Comparison of ENCODE assay signal across 11 mouse cellular contexts in the genomic region with DNA sequence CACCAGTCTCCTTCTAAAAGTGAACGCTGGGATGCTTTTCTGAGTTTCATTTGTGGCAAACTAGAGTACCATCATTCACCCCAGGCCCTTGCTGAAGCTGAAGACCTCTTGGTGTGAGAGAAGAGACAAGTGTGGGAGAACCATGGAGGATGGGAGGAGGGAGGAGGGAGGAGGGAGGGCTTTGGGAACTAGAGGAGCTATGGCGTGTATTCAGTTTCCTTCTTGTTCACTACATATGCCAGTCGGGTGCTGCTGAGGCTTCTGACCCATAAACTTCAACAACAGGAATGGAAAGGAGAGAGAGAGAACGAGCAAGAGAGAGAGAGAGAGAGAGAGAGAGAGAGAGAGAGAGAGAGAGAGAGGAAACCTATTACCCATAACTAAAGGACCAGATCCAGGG.
DNase-seq lines count a peak whose midpoint lies in the region; ATAC-seq lines count a peak whose summit lies in the region.
"Had no signal": no experiment of that assay in that cellular context is flagged by ENCODE, and none has a peak within 500 bp of the region (broad histone marks: within the 10 kb centered on the region; RNA-seq: fewer than 3 reads in every experiment).

No protein-coding gene starts in this region.

- H3K4me1 ChIP-seq in hindbrain, embryonic 15.5 days (replicated peaks) = peaks cover 11% of the 10 kb centered on the region
- 0 out of 2 replicates have a peak, but pooled peaks cover 8% of the 10 kb centered on the region for H3K4me1 ChIP-seq in hindbrain, embryonic 12.5 days
- H3K4me1 ChIP-seq in midbrain, embryonic 16.5 days (ENCODE audit: control insufficient read depth, insufficient read depth, low read length) = peaks cover 7% of the 10 kb centered on the region; the same call in 1 of the 2 replicates
- peaks cover 9% of the 10 kb centered on the region for H3K4me1 ChIP-seq in midbrain, embryonic 10.5 days
- H3K4me1 ChIP-seq in forebrain, embryonic 16.5 days (replicated peaks; ENCODE audit: control insufficient read depth, insufficient read depth, low read length) = peaks cover 17% of the 10 kb centered on the region
- peaks cover 2% of the 10 kb centered on the region; the same call in 1 of the 2 replicates for H3K4me1 ChIP-seq in neural tube, embryonic 14.5 days (ENCODE audit: control insufficient read depth, insufficient read depth, low read length)

- WGBS in hindbrain, embryonic 15.5 days = 70% methylated on average over 4 of the region's 4 CpGs
- 88% methylated on average over 4 of the region's 4 CpGs for WGBS in hindbrain, embryonic 12.5 days
- WGBS in midbrain, embryonic 16.5 days = 65% methylated on average over 4 of the region's 4 CpGs
- 82% methylated on average over 4 of the region's 4 CpGs for WGBS in midbrain, embryonic 10.5 days
- 45% methylated on average over 4 of the region's 4 CpGs for WGBS in forebrain, embryonic 16.5 days
- 69% methylated on average over 4 of the region's 4 CpGs for WGBS in neural tube, embryonic 14.5 days

- peak overlapping the region; percentile 65 for H3K27ac ChIP-seq in hindbrain, embryonic 15.5 days (replicated peaks)
- H3K27ac ChIP-seq in hindbrain, embryonic 12.5 days = no peak overlapping the region
- H3K27ac ChIP-seq in midbrain, embryonic 16.5 days (ENCODE audit: low read length) = peak overlapping the region; percentile 39
- H3K27ac ChIP-seq in midbrain, embryonic 10.5 days (replicated peaks) = no peak overlapping the region
- peak overlapping the region; percentile 76 for H3K27ac ChIP-seq in forebrain, embryonic 16.5 days (ENCODE audit: low read length)
- peak overlapping the region; percentile 55; the same call in 1 of the 2 replicates for H3K27ac ChIP-seq in neural tube, embryonic 14.5 days (ENCODE audit: low read depth, low read length)
- H3K27ac ChIP-seq: liver, embryonic 14.5 days; lung, embryonic 15.5 days had no signal

- H3K9ac ChIP-seq in hindbrain, embryonic 15.5 days = no peak overlapping the region
- H3K9ac ChIP-seq in hindbrain, embryonic 12.5 days = no peak overlapping the region
- no peak overlapping the region for H3K9ac ChIP-seq in midbrain, embryonic 16.5 days (ENCODE audit: low read depth, low read length)
- no peak overlapping the region for H3K9ac ChIP-seq in forebrain, embryonic 16.5 days (replicated peaks; ENCODE audit: low read depth, low read length)
- no peak overlapping the region for H3K9ac ChIP-seq in neural tube, embryonic 14.5 days (replicated peaks; ENCODE audit: low read depth, low read length)
- H3K9ac ChIP-seq: liver, embryonic 14.5 days; lung, embryonic 15.5 days had no signal

- DNase-seq in midbrain, embryonic 10.5 days (ENCODE audit: low spot score) = no peak
- DNase-seq in gastrocnemius, postnatal 36 days = no peak
- no peak for DNase-seq in right cerebral cortex, postnatal 10 days (ENCODE audit: low spot score in 2 of 2)
- DNase-seq: thymus, postnatal 4 days had no signal

- H3K4me2 ChIP-seq in hindbrain, embryonic 15.5 days = no peak overlapping the region
- no peak overlapping the region for H3K4me2 ChIP-seq in hindbrain, embryonic 12.5 days (replicated peaks)
- no peak overlapping the region for H3K4me2 ChIP-seq in midbrain, embryonic 16.5 days (ENCODE audit: low read length)
- no peak overlapping the region for H3K4me2 ChIP-seq in forebrain, embryonic 16.5 days (ENCODE audit: low read length)
- H3K4me2 ChIP-seq in neural tube, embryonic 14.5 days (ENCODE audit: low read depth, low read length) = no peak overlapping the region
- H3K4me2 ChIP-seq: lung, embryonic 15.5 days had no signal

- no peaks in the 10 kb centered on the region for H3K36me3 ChIP-seq in hindbrain, embryonic 15.5 days
- no peaks in the 10 kb centered on the region for H3K36me3 ChIP-seq in hindbrain, embryonic 12.5 days
- no peaks in the 10 kb centered on the region for H3K36me3 ChIP-seq in midbrain, embryonic 16.5 days (ENCODE audit: control insufficient read depth, insufficient read depth, low read length)
- no peaks in the 10 kb centered on the region for H3K36me3 ChIP-seq in midbrain, embryonic 10.5 days
- no peaks in the 10 kb centered on the region for H3K36me3 ChIP-seq in forebrain, embryonic 16.5 days (ENCODE audit: control insufficient read depth, insufficient read depth)
- H3K36me3 ChIP-seq in neural tube, embryonic 14.5 days (ENCODE audit: control insufficient read depth, insufficient read depth, low read length) = no peaks in the 10 kb centered on the region
- H3K36me3 ChIP-seq: lung, embryonic 15.5 days had no signal

- intact Hi-C loops in gastrocnemius, postnatal 36 days (cut with DNase I) = no loop called here

- no peaks in the 10 kb centered on the region for H3K9me3 ChIP-seq in hindbrain, embryonic 15.5 days
- no peaks in the 10 kb centered on the region for H3K9me3 ChIP-seq in hindbrain, embryonic 12.5 days (replicated peaks)
- H3K9me3 ChIP-seq in midbrain, embryonic 16.5 days (replicated peaks; ENCODE audit: control insufficient read depth, low read length, poor library complexity, severe bottlenecking) = no peaks in the 10 kb centered on the region
- no peaks in the 10 kb centered on the region for H3K9me3 ChIP-seq in midbrain, embryonic 10.5 days (replicated peaks)
- H3K9me3 ChIP-seq in forebrain, embryonic 16.5 days (ENCODE audit: control insufficient read depth, low read length) = no peaks in the 10 kb centered on the region
- H3K9me3 ChIP-seq in neural tube, embryonic 14.5 days (ENCODE audit: control insufficient read depth, low read length) = no peaks in the 10 kb centered on the region
- H3K9me3 ChIP-seq: lung, embryonic 15.5 days had no signal

- ATAC-seq in hindbrain, embryonic 15.5 days (ENCODE audit: low FRiP score, low read depth) = no peak
- no peak for ATAC-seq in hindbrain, embryonic 12.5 days (ENCODE audit: low FRiP score)
- ATAC-seq in midbrain, embryonic 16.5 days = no peak
- ATAC-seq in forebrain, embryonic 16.5 days = peak; percentile 51
- no peak for ATAC-seq in neural tube, embryonic 14.5 days (ENCODE audit: low read depth)

- no peak overlapping the region for H3K4me3 ChIP-seq in hindbrain, embryonic 15.5 days
- H3K4me3 ChIP-seq in hindbrain, embryonic 12.5 days = no peak overlapping the region
- no peak overlapping the region for H3K4me3 ChIP-seq in midbrain, embryonic 16.5 days (ENCODE audit: low read depth, low read length)
- H3K4me3 ChIP-seq in midbrain, embryonic 10.5 days = no peak overlapping the region
- no peak overlapping the region for H3K4me3 ChIP-seq in forebrain, embryonic 16.5 days (replicated peaks; ENCODE audit: low read length)
- no peak overlapping the region for H3K4me3 ChIP-seq in neural tube, embryonic 14.5 days (ENCODE audit: low read depth, low read length)
- H3K4me3 ChIP-seq: lung, embryonic 15.5 days had no signal

- no peaks in the 10 kb centered on the region for H3K27me3 ChIP-seq in hindbrain, embryonic 15.5 days
- H3K27me3 ChIP-seq in hindbrain, embryonic 12.5 days = no peaks in the 10 kb centered on the region
- no peaks in the 10 kb centered on the region for H3K27me3 ChIP-seq in midbrain, embryonic 16.5 days (ENCODE audit: control insufficient read depth, insufficient read depth, low read depth, low read length)
- no peaks in the 10 kb centered on the region for H3K27me3 ChIP-seq in midbrain, embryonic 10.5 days (ENCODE audit: low read depth, poor library complexity, severe bottlenecking)
- H3K27me3 ChIP-seq in forebrain, embryonic 16.5 days (replicated peaks; ENCODE audit: control insufficient read depth, insufficient read depth, low read length) = no peaks in the 10 kb centered on the region
- no peaks in the 10 kb centered on the region for H3K27me3 ChIP-seq in neural tube, embryonic 14.5 days (ENCODE audit: control insufficient read depth, insufficient read depth, low read length)
- H3K27me3 ChIP-seq: lung, embryonic 15.5 days had no signal

Comparison
In these comparisons a context has a peak if more than half of its experiments do, and no peak if none do; other contexts are left out.
1. H3K27ac ChIP-seq: peak in hindbrain, embryonic 15.5 days (single experiment), midbrain, embryonic 16.5 days (single experiment), forebrain, embryonic 16.5 days (single experiment) and neural tube, embryonic 14.5 days (single experiment); none in hindbrain, embryonic 12.5 days (single experiment) and midbrain, embryonic 10.5 days (single experiment).